Mouse (Mus musculus) heart, postnatal 0 days (tissue): Measurements from ENCODE around the gene Pgbd1.
"Not testable (repeated sequence)": the region's sequence is repeated elsewhere in the genome, so short reads cannot be mapped to it uniquely, and the experiment has no call there.

Experiments
- CTCF ChIP-seq: IDR thresholded peaks from 2 replicates; pipeline ENCODE4 v1.5.1; 2016; ENCODE audit warnings: antibody characterized with exemption, control low read depth, low read depth
- EP300 ChIP-seq: IDR thresholded peaks from 2 replicates; pipeline ENCODE4 v1.6.1; 2016; ENCODE audit warnings: antibody characterized with exemption, low read depth

DNA sequence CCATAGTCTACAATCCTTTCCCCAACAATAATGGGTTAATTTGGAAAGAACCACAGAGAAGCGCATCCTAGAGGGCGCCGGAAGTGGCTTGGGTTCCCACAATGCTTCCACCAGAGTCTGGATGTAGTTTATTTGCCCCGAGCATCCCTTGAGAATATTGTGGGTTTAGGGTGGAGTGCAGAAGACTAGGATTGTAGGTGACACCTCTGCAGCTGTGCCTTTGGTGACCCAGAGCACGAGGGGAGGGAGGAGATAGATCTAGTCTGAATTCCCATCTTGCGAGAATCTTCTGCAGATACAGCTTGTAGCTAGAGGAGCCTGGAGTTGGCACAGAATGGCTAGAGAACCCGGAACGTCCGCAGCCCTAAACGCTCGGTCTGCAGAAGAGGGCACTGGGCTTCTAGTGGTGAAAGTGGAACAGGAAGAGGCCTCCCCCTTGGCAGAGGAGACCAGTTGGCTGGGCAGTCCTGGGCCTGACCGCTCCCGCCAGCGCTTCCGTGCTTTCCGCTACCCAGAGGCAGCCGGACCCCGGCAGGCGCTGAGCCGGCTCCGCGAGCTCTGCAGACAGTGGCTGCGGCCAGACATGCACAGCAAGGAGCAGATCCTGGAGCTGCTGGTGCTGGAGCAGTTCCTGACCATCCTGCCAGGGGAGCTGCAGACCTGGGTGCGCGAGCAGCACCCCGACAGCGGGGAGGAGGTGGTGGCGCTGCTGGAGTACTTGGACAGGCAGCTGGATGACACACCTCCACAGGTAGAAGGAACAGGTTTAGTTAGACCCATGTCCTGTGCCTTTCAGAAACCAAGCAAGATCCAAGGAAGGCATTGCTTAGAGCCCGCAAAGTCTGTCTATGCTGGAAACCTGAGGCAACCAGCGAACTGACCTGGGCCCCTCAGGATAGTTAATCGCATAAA lies 38.2 kb upstream of the Pgbd1 start, which contains the start of the genes Zkscan4 and Gm10065:
- TF ChIP-seq CTCF, result peak; percentile 18; the same call in 1 of the 2 replicates
- TF ChIP-seq EP300, result not testable (repeated sequence)
